Mouse (Mus musculus) cerebellum, adult 2 months (tissue): ENCODE results near the gene Nfe2l1.
"Not testable (repeated sequence)": the region's sequence is repeated elsewhere in the genome, so short reads cannot be mapped to it uniquely, and the experiment has no call there.

Source experiments
- CTCF ChIP-seq: fragments of 200-500 bp; IDR thresholded peaks from 2 replicates; pipeline ENCODE4 v1.5.1; 2011; ENCODE audit warnings: low read depth, mild to moderate bottlenecking, control low read depth, low read length, moderate library complexity, borderline replicate concordance; ENCODE audit not compliant: insufficient read depth
- POLR2A ChIP-seq: fragments of 200-500 bp; IDR thresholded peaks from 2 replicates; pipeline ENCODE4 v1.6.1; 2011; ENCODE audit warnings: low read length, control low read depth, borderline replicate concordance; ENCODE audit not compliant: insufficient read depth

GRCm38 (mm10) chr11:96811188-96811587 is 18.6 kb downstream of the Nfe2l1 start:
- not testable (repeated sequence) for TF ChIP-seq CTCF, POLR2A
